Mouse (Mus musculus) B cell, adult 2 months (primary cell): ENCODE data around the gene Prkaca.
"Not testable (repeated sequence)": the region's sequence is repeated elsewhere in the genome, so short reads cannot be mapped to it uniquely, and the experiment has no call there.

Experiments used
- DNase-seq, 2 experiments: peaks; one replicate each; pipeline ENCODE4 v3.0.0; 2022

The Prkaca gene

GRCm38 (mm10) chr8:84003612-84004246 lies 30.9 kb downstream of the Prkaca start:
- DNase-seq = no peak

- peak; percentile 98 for DNase-seq
Measured at GRCm38 (mm10) chr8:84004533-84005201, 31.9 kb downstream of the Prkaca start.

GRCm38 (mm10) chr8:84005502-84005901 lies 32.7 kb downstream of the Prkaca start:
- DNase-seq = not testable (repeated sequence)

- DNase-seq = no peak
Measured at GRCm38 (mm10) chr8:84008362-84008761, 35.6 kb downstream of the Prkaca start.

- DNase-seq = peak; percentile 89
Measured at GRCm38 (mm10) chr8:84009876-84010275, 37.1 kb downstream of the Prkaca start.

- DNase-seq = peak; percentile 73 to 80
Measured at GRCm38 (mm10) chr8:84010625-84011611, 38.1 kb downstream of the Prkaca start.

GRCm38 (mm10) chr8:84011705-84012498 lies 39.1 kb downstream of the Prkaca start, which contains the start of gene 2210011C24Rik:
Gene 2210011C24Rik, minus strand, starts transcription at chr8:84012171.
- peak; percentile 44 to 45 for DNase-seq

GRCm38 (mm10) chr8:84012499-84013165 lies 39.8 kb downstream of the Prkaca start:
- DNase-seq = no peak

GRCm38 (mm10) chr8:84015833-84016232 lies 43.0 kb downstream of the Prkaca start:
- DNase-seq = no peak

- DNase-seq = no peak
Measured at GRCm38 (mm10) chr8:84019738-84020137, 46.9 kb downstream of the Prkaca start.

GRCm38 (mm10) chr8:84021096-84021495 lies 48.3 kb downstream of the Prkaca start, which contains the start of gene Palm3:
Gene Palm3, plus strand, starts transcription at chr8:84021471.
- DNase-seq = no peak

GRCm38 (mm10) chr8:84021569-84021968 lies 48.8 kb downstream of the Prkaca start:
- no peak for DNase-seq

- no peak for DNase-seq
Measured at GRCm38 (mm10) chr8:84023085-84023484, 50.3 kb downstream of the Prkaca start.

GRCm38 (mm10) chr8:84023631-84024030 lies 50.8 kb downstream of the Prkaca start:
- DNase-seq = no peak

GRCm38 (mm10) chr8:84024171-84024570 lies 51.4 kb downstream of the Prkaca start:
- peak; percentile 75 to 78 for DNase-seq

- peak; percentile 22 to 32 for DNase-seq
Measured at GRCm38 (mm10) chr8:84025863-84026262, 53.1 kb downstream of the Prkaca start.

GRCm38 (mm10) chr8:84027449-84027848 lies 54.7 kb downstream of the Prkaca start:
- peak; percentile 71 for DNase-seq

- no peak for DNase-seq
Measured at GRCm38 (mm10) chr8:84029272-84029671, 56.5 kb downstream of the Prkaca start.

GRCm38 (mm10) chr8:84032777-84033176 lies 60.0 kb downstream of the Prkaca start:
- DNase-seq = no peak

GRCm38 (mm10) chr8:84038015-84038414 lies 65.2 kb downstream of the Prkaca start:
- no peak for DNase-seq

GRCm38 (mm10) chr8:84039050-84039449 lies 66.3 kb downstream of the Prkaca start:
- DNase-seq = peak; percentile 86 to 87
